Mouse (Mus musculus): ENCODE data around the gene Ltbp2.

DNA sequence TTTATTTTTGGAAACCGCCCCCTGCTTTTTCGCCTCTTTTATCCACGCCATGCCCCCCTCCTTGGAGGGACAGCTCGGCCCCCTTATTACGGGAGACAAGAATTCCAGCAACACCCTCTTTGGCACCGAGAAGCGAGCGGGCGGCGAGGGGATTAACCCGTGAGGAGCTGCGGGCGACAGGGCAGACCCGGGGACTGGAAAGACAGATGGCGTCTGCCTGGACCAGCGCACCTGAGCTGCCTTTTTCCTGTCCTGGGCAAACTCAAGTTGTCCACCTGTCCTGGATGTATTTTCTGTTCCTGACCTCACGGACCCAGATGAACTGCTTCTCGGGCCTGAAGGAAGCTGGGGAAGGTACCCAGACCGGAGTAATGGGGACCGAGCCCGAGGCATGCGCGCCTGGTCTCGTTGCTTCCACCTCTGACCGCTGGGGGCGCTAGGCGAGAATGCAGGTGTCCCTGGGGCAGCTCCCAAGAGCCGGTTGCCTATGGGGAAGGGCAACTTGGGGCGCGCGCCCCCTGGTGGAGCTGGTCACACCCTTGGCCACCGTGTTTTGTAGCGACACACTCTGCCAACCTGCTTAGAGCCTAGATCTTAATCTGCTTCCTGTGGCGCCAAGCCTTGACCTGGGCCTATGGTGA, at the start of gene Ltbp2:
- TF ChIP-seq MAX (IDR thresholded peaks at IDR 0.05; ENCODE audit: low read depth) (no peak), POLR2A (IDR thresholded peaks at IDR 0.05; ENCODE audit: insufficient read length, low read depth) (peak; percentile 58), MYOG (IDR thresholded peaks at IDR 0.05; ENCODE audit: control insufficient read depth in 1 of 3, insufficient read depth in 1 of 3, insufficient read length in 2 of 3, low read depth in 2 of 3) (peak in 2 of 3 experiments; percentile 70 to 79), POLR2AphosphoS2 (IDR thresholded peaks at IDR 0.05; ENCODE audit: insufficient read length, low read depth) (no peak), USF1 (IDR thresholded peaks at IDR 0.05; ENCODE audit: low read depth) (no peak), TCF3 (IDR thresholded peaks at IDR 0.05; ENCODE audit: insufficient read length, low read depth) (no peak), MYOD1 (IDR thresholded peaks at IDR 0.05; ENCODE audit: control insufficient read depth in 1 of 3, insufficient read length in 2 of 3, low read depth in 2 of 3) (peak in 2 of 3 experiments; percentile 63), TCF12 (IDR thresholded peaks at IDR 0.05; ENCODE audit: insufficient read depth, poor library complexity, severe bottlenecking) (no peak), E2F4 (IDR thresholded peaks at IDR 0.05; ENCODE audit: insufficient read depth) (no peak), REST (IDR thresholded peaks at IDR 0.05; ENCODE audit: insufficient read depth, insufficient read length) (no peak), SRF (IDR thresholded peaks at IDR 0.05; ENCODE audit: control insufficient read depth, insufficient read length, low read depth) (no peak), CEBPB (IDR thresholded peaks at IDR 0.05; ENCODE audit: insufficient read depth, poor library complexity, severe bottlenecking) (no peak)
